Mouse (Mus musculus) brain, adult 2 months (tissue): ENCODE measurements around the gene Slc27a3.
A peak's percentile ranks its signal among the peaks of the same experiment; 100 is the strongest.

ENCODE experiments used
- DNase-seq: peaks from one replicate; pipeline ENCODE4 v3.0.0; 2011; ENCODE audit warnings: low read depth, low spot score

The Slc27a3 gene

GRCm38 (mm10) chr3:90389511-90390490, at the start of gene Slc27a3:
Gene Slc27a3 (minus strand): TSS chr3:90389938.
- peak; percentile 50 for DNase-seq

GRCm38 (mm10) chr3:90437131-90437530, 47.4 kb upstream of the Slc27a3 start:
- no peak for DNase-seq

- DNase-seq = no peak
Measured at GRCm38 (mm10) chr3:90434073-90434730, 44.5 kb upstream of the Slc27a3 start.

- peak; percentile 100 for DNase-seq
Measured at GRCm38 (mm10) chr3:90433381-90434020, 43.8 kb upstream of the Slc27a3 start, which contains the start of gene Ints3. Gene Ints3 (minus strand): TSS chr3:90433622.

- DNase-seq = peak; percentile 60
Measured at GRCm38 (mm10) chr3:90432811-90433219, 43.1 kb upstream of the Slc27a3 start.

- DNase-seq = no peak
Measured at GRCm38 (mm10) chr3:90432348-90432747, 42.6 kb upstream of the Slc27a3 start.

- DNase-seq = no peak
Measured at GRCm38 (mm10) chr3:90429576-90429975, 39.8 kb upstream of the Slc27a3 start.

- DNase-seq = no peak
Measured at GRCm38 (mm10) chr3:90428186-90428585, 38.4 kb upstream of the Slc27a3 start.

- no peak for DNase-seq
Measured at GRCm38 (mm10) chr3:90427574-90427973, 37.8 kb upstream of the Slc27a3 start.

- no peak for DNase-seq
Measured at GRCm38 (mm10) chr3:90425499-90425898, 35.8 kb upstream of the Slc27a3 start.

GRCm38 (mm10) chr3:90423549-90423948, 33.8 kb upstream of the Slc27a3 start:
- DNase-seq = no peak

- no peak for DNase-seq
Measured at GRCm38 (mm10) chr3:90420696-90421095, 31.0 kb upstream of the Slc27a3 start.

- no peak for DNase-seq
Measured at GRCm38 (mm10) chr3:90413011-90413396, 23.3 kb upstream of the Slc27a3 start.

GRCm38 (mm10) chr3:90412312-90413010, 22.7 kb upstream of the Slc27a3 start:
- peak; percentile 68 for DNase-seq

- DNase-seq = no peak
Measured at GRCm38 (mm10) chr3:90408721-90409120, 19.0 kb upstream of the Slc27a3 start.

- no peak for DNase-seq
Measured at GRCm38 (mm10) chr3:90406414-90406813, 16.7 kb upstream of the Slc27a3 start.

GRCm38 (mm10) chr3:90404609-90405008, 14.9 kb upstream of the Slc27a3 start:
- DNase-seq = no peak

- DNase-seq = no peak
Measured at GRCm38 (mm10) chr3:90404121-90404520, 14.4 kb upstream of the Slc27a3 start.

GRCm38 (mm10) chr3:90400993-90401392, 11.3 kb upstream of the Slc27a3 start:
- no peak for DNase-seq

GRCm38 (mm10) chr3:90395629-90396028, 5.9 kb upstream of the Slc27a3 start:
- no peak for DNase-seq

GRCm38 (mm10) chr3:90392661-90393060, 2.9 kb upstream of the Slc27a3 start:
- DNase-seq = no peak
